Mouse (Mus musculus): ENCODE data around the gene Hsd17b6. TPM values are rescaled to one million over a fixed set of nuclear protein-coding genes. Genes with fewer than 3 reads are reported as not detected.

The Hsd17b6 gene
- total and polyA plus RNA-seq, 2 experiments from 2014 or later = not detected

GRCm38 (mm10) chr10:127966506-127966905 is 40.9 kb downstream of the Hsd17b6 start:
- WGBS = 84% methylated on average over 6 of the region's 6 CpGs

GRCm38 (mm10) chr10:127964004-127964403 is 43.4 kb downstream of the Hsd17b6 start:
- no peak overlapping the region for H3K9ac ChIP-seq (replicated peaks; ENCODE audit: low read depth, low read length)
- H3K9me3 ChIP-seq (replicated peaks; ENCODE audit: control insufficient read depth, low read length) = no peaks in the 10 kb centered on the region
- no peak overlapping the region for H3K4me2 ChIP-seq (ENCODE audit: low read depth, low read length)
- ATAC-seq (ENCODE audit: insufficient read depth, low read depth) (no peak), DNase-seq (ENCODE audit: low spot score) (no peak)
- no peak for TF ChIP-seq CTCF (IDR thresholded peaks at IDR 0.05; ENCODE audit: low read depth)
- TF ChIP-seq EP300 (IDR thresholded peaks at IDR 0.05; ENCODE audit: low read depth) = no peak
- H3K4me1 ChIP-seq (ENCODE audit: control insufficient read depth, insufficient read depth) = no peaks in the 10 kb centered on the region; the same call in 1 of the 2 replicates
- no peaks in the 10 kb centered on the region for H3K27me3 ChIP-seq (ENCODE audit: control insufficient read depth, insufficient read depth, low read length)
- H3K27ac ChIP-seq (ENCODE audit: low read depth) = no peak overlapping the region
- H3K36me3 ChIP-seq (replicated peaks; ENCODE audit: control insufficient read depth, insufficient read depth, low read length) = no peaks in the 10 kb centered on the region
- H3K4me3 ChIP-seq (ENCODE audit: low read depth, low read length) = no peak overlapping the region
- 52% methylated on average over 3 of the region's 3 CpGs for WGBS

More at GRCm38 (mm10) chr10:127966506-127966905, 40.9 kb downstream of the Hsd17b6 start:
- no peak overlapping the region for H3K9ac ChIP-seq (replicated peaks; ENCODE audit: low read depth, low read length)
- no peaks in the 10 kb centered on the region for H3K27me3 ChIP-seq (ENCODE audit: control insufficient read depth, insufficient read depth, low read length)
- no peaks in the 10 kb centered on the region for H3K9me3 ChIP-seq (replicated peaks; ENCODE audit: control insufficient read depth, low read length)
- H3K36me3 ChIP-seq (replicated peaks; ENCODE audit: control insufficient read depth, insufficient read depth, low read length) = no peaks in the 10 kb centered on the region
- no peak overlapping the region for H3K4me2 ChIP-seq (ENCODE audit: low read depth, low read length)
- no peak overlapping the region for H3K27ac ChIP-seq (ENCODE audit: low read depth)
- ATAC-seq (ENCODE audit: insufficient read depth, low read depth) (no peak), DNase-seq (ENCODE audit: low spot score) (no peak)
- no peak overlapping the region for H3K4me3 ChIP-seq (ENCODE audit: low read depth, low read length)
- TF ChIP-seq CTCF (IDR thresholded peaks at IDR 0.05; ENCODE audit: low read depth) (no peak), EP300 (IDR thresholded peaks at IDR 0.05; ENCODE audit: low read depth) (no peak)
- H3K4me1 ChIP-seq (ENCODE audit: control insufficient read depth, insufficient read depth) = no peaks in the 10 kb centered on the region; the same call in 1 of the 2 replicates

GRCm38 (mm10) chr10:127962451-127962850 is 45.0 kb downstream of the Hsd17b6 start:
- Histone ChIP-seq H3K27ac (ENCODE audit: low read depth) (no peak overlapping the region), H3K4me3 (ENCODE audit: low read depth, low read length) (no peak overlapping the region), H3K4me1 (ENCODE audit: control insufficient read depth, insufficient read depth) (no peaks in the 10 kb centered on the region; the same call in 1 of the 2 replicates), H3K4me2 (ENCODE audit: low read depth, low read length) (no peak overlapping the region), H3K9me3 (replicated peaks; ENCODE audit: control insufficient read depth, low read length) (no peaks in the 10 kb centered on the region), H3K27me3 (ENCODE audit: control insufficient read depth, insufficient read depth, low read length) (no peaks in the 10 kb centered on the region), H3K36me3 (replicated peaks; ENCODE audit: control insufficient read depth, insufficient read depth, low read length) (no peaks in the 10 kb centered on the region), H3K9ac (replicated peaks; ENCODE audit: low read depth, low read length) (no peak overlapping the region)
- DNase-seq (ENCODE audit: low spot score) = no peak
- TF ChIP-seq EP300 (IDR thresholded peaks at IDR 0.05; ENCODE audit: low read depth) = no peak
- no peak for TF ChIP-seq CTCF (IDR thresholded peaks at IDR 0.05; ENCODE audit: low read depth)
- ATAC-seq (ENCODE audit: insufficient read depth, low read depth) = no peak
- 54% methylated on average over 3 of the region's 3 CpGs for WGBS

- TF ChIP-seq CTCF (IDR thresholded peaks at IDR 0.05; ENCODE audit: low read depth) (no peak), EP300 (IDR thresholded peaks at IDR 0.05; ENCODE audit: low read depth) (no peak)
- DNase-seq (ENCODE audit: low spot score) (no peak), ATAC-seq (ENCODE audit: insufficient read depth, low read depth) (no peak)
- H3K4me1 ChIP-seq (ENCODE audit: control insufficient read depth, insufficient read depth) = no peaks in the 10 kb centered on the region; the same call in 1 of the 2 replicates
- H3K27ac ChIP-seq (ENCODE audit: low read depth) = no peak overlapping the region
- no peak overlapping the region for H3K9ac ChIP-seq (replicated peaks; ENCODE audit: low read depth, low read length)
- H3K9me3 ChIP-seq (replicated peaks; ENCODE audit: control insufficient read depth, low read length) = no peaks in the 10 kb centered on the region
- H3K36me3 ChIP-seq (replicated peaks; ENCODE audit: control insufficient read depth, insufficient read depth, low read length) = no peaks in the 10 kb centered on the region
- no peak overlapping the region for H3K4me2 ChIP-seq (ENCODE audit: low read depth, low read length)
- H3K4me3 ChIP-seq (ENCODE audit: low read depth, low read length) = no peak overlapping the region
- no peaks in the 10 kb centered on the region for H3K27me3 ChIP-seq (ENCODE audit: control insufficient read depth, insufficient read depth, low read length)
- WGBS = 90% methylated on average over 7 of the region's 7 CpGs
Observed at GRCm38 (mm10) chr10:127959161-127959679, 48.2 kb downstream of the Hsd17b6 start.

GRCm38 (mm10) chr10:127956168-127956816 is 51.1 kb downstream of the Hsd17b6 start:
- no peak for ATAC-seq (ENCODE audit: insufficient read depth, low read depth)
- no peak overlapping the region for H3K9ac ChIP-seq (replicated peaks; ENCODE audit: low read depth, low read length)

More at GRCm38 (mm10) chr10:127956168-127956816, 51.1 kb downstream of the Hsd17b6 start:
- Histone ChIP-seq H3K4me1 (ENCODE audit: control insufficient read depth, insufficient read depth) (no peaks in the 10 kb centered on the region), H3K27me3 (ENCODE audit: control insufficient read depth, insufficient read depth, low read length) (no peaks in the 10 kb centered on the region), H3K27ac (ENCODE audit: low read depth) (no peak overlapping the region), H3K4me3 (ENCODE audit: low read depth, low read length) (no peak overlapping the region), H3K36me3 (replicated peaks; ENCODE audit: control insufficient read depth, insufficient read depth, low read length) (no peaks in the 10 kb centered on the region), H3K9me3 (replicated peaks; ENCODE audit: control insufficient read depth, low read length) (no peaks in the 10 kb centered on the region), H3K4me2 (ENCODE audit: low read depth, low read length) (no peak overlapping the region)
- peak; percentile 43 for DNase-seq (ENCODE audit: low spot score)
- TF ChIP-seq EP300 (IDR thresholded peaks at IDR 0.05; ENCODE audit: low read depth) (no peak), CTCF (IDR thresholded peaks at IDR 0.05; ENCODE audit: low read depth) (peak; percentile 77)
- 49% methylated on average over 16 of the region's 16 CpGs for WGBS

Measured in heart, postnatal 0 days (tissue).